Mouse (Mus musculus): Measurements from ENCODE around the gene Gm4787. TPM values are rescaled to one million over a fixed set of nuclear protein-coding genes. Genes with fewer than 3 reads are reported as not detected.
A peak's percentile ranks its signal among the peaks of the same experiment; 100 is the strongest.
"Not testable (repeated sequence)": the region's sequence is repeated elsewhere in the genome, so short reads cannot be mapped to it uniquely, and the experiment has no call there.

Gene Gm4787
- 1 to 10 TPM; 1.5 to 1.6 TPM for total RNA-seq (2021)
- long read RNA-seq, experiment 1: 0 reads
- long read RNA-seq, experiment 2: 0 reads

- not testable (repeated sequence) for DNase-seq (ENCODE audit: low spot score in 2 of 2)
These were observed at the start of gene Gm4787 for GRCm38 (mm10) chr12:81379364-81379763. Gene Gm4787, minus strand, starts transcription at chr12:81379464.

GRCm38 (mm10) chr12:81421846-81422245 lies 42.6 kb upstream of the Gm4787 start, which contains the start of gene Adam4:
Gene Adam4, minus strand, starts transcription at chr12:81421946.
- DNase-seq (ENCODE audit: low spot score in 2 of 2): no peak

GRCm38 (mm10) chr12:81413211-81413610 lies 33.9 kb upstream of the Gm4787 start:
- DNase-seq (ENCODE audit: low spot score in 2 of 2): peak in 1 of 2 experiments; percentile 32

GRCm38 (mm10) chr12:81408966-81409365 lies 29.7 kb upstream of the Gm4787 start:
- DNase-seq (ENCODE audit: low spot score in 2 of 2): no peak

GRCm38 (mm10) chr12:81402187-81402586 lies 22.9 kb upstream of the Gm4787 start:
- peak; percentile 71 to 83 for DNase-seq (ENCODE audit: low spot score in 2 of 2)

GRCm38 (mm10) chr12:81333841-81334240 lies 45.4 kb downstream of the Gm4787 start:
- DNase-seq (ENCODE audit: low spot score in 2 of 2): no peak

- peak; percentile 51 to 60 for DNase-seq (ENCODE audit: low spot score in 2 of 2)
These were observed 46.3 kb downstream of the Gm4787 start, which contains the start of gene Slc8a3 for GRCm38 (mm10) chr12:81332875-81333421. Gene Slc8a3, minus strand, starts transcription at chr12:81333180.

GRCm38 (mm10) chr12:81331937-81332874 lies 47.1 kb downstream of the Gm4787 start:
- DNase-seq (ENCODE audit: low spot score in 2 of 2): peak; percentile 65 to 67

GRCm38 (mm10) chr12:81331046-81331638 lies 48.1 kb downstream of the Gm4787 start:
- no peak for DNase-seq (ENCODE audit: low spot score in 2 of 2)

Other genes starting within 250 kb of the Gm4787 start
- 10 to 100 TPM; 24.4 to 25.4 TPM for gene Slc8a3, start 46.3 kb downstream of the Gm4787 start, total RNA-seq (2021)
- 1 to 10 TPM; 2.1 to 2.5 TPM for gene Adam4, start 42.5 kb upstream of the Gm4787 start, total RNA-seq (2021)
- gene Cox16, start 105.7 kb upstream of the Gm4787 start, total RNA-seq (2021): 10 to 100 TPM; 36.6 to 50.7 TPM
- 10 to 100 TPM; 36.7 to 53.7 TPM for gene Gm20498, start 153.4 kb upstream of the Gm4787 start, total RNA-seq (2021)
- 10 to 100 TPM; 34.8 to 37.7 TPM for gene Synj2bp, start 153.4 kb upstream of the Gm4787 start, total RNA-seq (2021)
- gene Adam21, start 189.0 kb upstream of the Gm4787 start, total RNA-seq (2021): under 1 TPM; 0.21 to 0.51 TPM
- 10 to 100 TPM; 28.7 to 29.2 TPM for gene Med6, start 215.5 kb upstream of the Gm4787 start, total RNA-seq (2021)